Mouse (Mus musculus) bone marrow, adult 2 months (tissue): ENCODE measurements around the gene Zfp423.

ENCODE experiments used
- CTCF ChIP-seq: fragments of 200-500 bp; IDR thresholded peaks from 2 replicates; pipeline ENCODE4 v1.5.1; 2011; ENCODE audit warnings: low read length, control low read depth; ENCODE audit not compliant: control insufficient read depth, insufficient read depth
- POLR2A ChIP-seq: fragments of 200-500 bp; IDR thresholded peaks from 2 replicates; pipeline ENCODE4 v1.6.1; 2011; ENCODE audit warnings: low read depth, mild to moderate bottlenecking, control low read depth, low read length, borderline replicate concordance; ENCODE audit not compliant: control insufficient read depth

DNA sequence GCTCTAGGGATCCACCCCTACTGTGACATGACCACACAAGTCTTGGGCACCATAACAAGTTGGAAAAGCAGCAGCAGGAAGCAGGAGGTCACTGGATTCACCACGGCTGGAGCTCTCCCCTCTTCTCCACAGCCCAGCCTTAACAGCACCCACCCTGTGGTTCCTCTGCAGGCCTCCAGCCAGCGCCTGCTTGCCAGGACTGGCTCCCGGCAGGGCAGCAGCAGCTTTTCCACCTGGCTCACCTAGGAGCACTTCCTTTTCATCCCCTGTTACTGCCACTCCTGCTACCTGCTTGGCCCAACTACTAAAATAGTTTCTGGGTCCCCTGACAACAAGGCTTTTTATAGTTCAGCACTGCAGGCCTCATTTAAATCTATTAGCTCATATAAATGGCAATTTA, 279.4 kb downstream of the Zfp423 start:
- TF ChIP-seq CTCF: no peak
- TF ChIP-seq POLR2A: no peak
